Mouse (Mus musculus) midbrain, embryonic 11.5 days (tissue): Measurements from ENCODE around the gene Actr3b. TPM values are rescaled to one million over a fixed set of nuclear protein-coding genes. Genes with fewer than 3 reads are reported as not detected.
"Not testable (repeated sequence)": the region's sequence is repeated elsewhere in the genome, so short reads cannot be mapped to it uniquely, and the experiment has no call there.

Source experiments
- ATAC-seq: fragments of 200-750 bp; cut with Nextera tagmentation; 2 replicates; pipeline ENCODE4 v1.8.0; 2017; ENCODE audit warnings: moderate TSS enrichment, moderate library complexity; ENCODE audit not compliant: low FRiP score
- DNase-seq: peaks from one replicate; pipeline ENCODE4 v3.0.0; 2015; ENCODE audit warnings: low spot score; ENCODE audit errors: missing footprints
- H3K27ac ChIP-seq: fragments of 300-500 bp; sonication (generic); 2 replicates; pipeline ENCODE4 v1.5.1; 2014; ENCODE audit warnings: low read depth, low read length
- H3K27me3 ChIP-seq: fragments of 300-500 bp; sonication (generic); 2 replicates; pipeline ENCODE4 v1.6.1; 2014; ENCODE audit warnings: mild to moderate bottlenecking, low read length, moderate library complexity, mixed read lengths; ENCODE audit not compliant: control insufficient read depth, insufficient read depth
- H3K36me3 ChIP-seq: fragments of 300-500 bp; sonication (generic); 2 replicates; pipeline ENCODE4 v1.6.1; 2014; ENCODE audit warnings: mild to moderate bottlenecking, low read length, moderate library complexity, mixed read lengths; ENCODE audit not compliant: control insufficient read depth, insufficient read depth
- H3K4me1 ChIP-seq: fragments of 300-500 bp; sonication (generic); 2 replicates; pipeline ENCODE4 v1.6.1; 2014; ENCODE audit warnings: low read length; ENCODE audit not compliant: control insufficient read depth, insufficient read depth
- H3K4me2 ChIP-seq: fragments of 300-500 bp; sonication (generic); 2 replicates; pipeline ENCODE4 v1.6.1; 2014; ENCODE audit warnings: mild to moderate bottlenecking, moderate library complexity
- H3K4me3 ChIP-seq: fragments of 300-500 bp; sonication (generic); 2 replicates; pipeline ENCODE4 v1.5.1; 2014; ENCODE audit warnings: low read depth, low read length
- H3K9ac ChIP-seq: fragments of 300-500 bp; sonication (generic); 2 replicates; pipeline ENCODE4 v1.6.1; 2014; ENCODE audit warnings: low read length
- H3K9me3 ChIP-seq: fragments of 300-500 bp; sonication (generic); 2 replicates; pipeline ENCODE4 v1.6.1; 2016; ENCODE audit warnings: low read length; ENCODE audit not compliant: control insufficient read depth
- WGBS: fragments of 180-500 bp; shearing (Covaris S2); extraction: QIAGEN DNeasy Blood & Tissue Kit; methylation state at CpG from one replicate; pipeline ENCODE4 v1.1.7; 2014; 5-methylcytosine and 5-hydroxymethylcytosine counted together
- polyA plus RNA-seq: library from polyadenylated mRNA; unstranded; fragments of >200 nt; fragmentation: Nextera tagmentation; extraction: Ambion mirVana; gene quantifications from 2 replicates; pipeline ENCODE4 v1.2.1, GENCODE M21; 2014

The Actr3b gene
- polyA plus RNA-seq = 7.4 and 7.8 TPM in 2 replicates

GRCm38 (mm10) chr5:25759460-25760409 lies at the start of gene Actr3b:
Gene Actr3b, plus strand, starts transcription at chr5:25759997.
- H3K4me2 ChIP-seq = peak within 1 kb of the TSS; percentile 93
- H3K27ac ChIP-seq = no peak within 1 kb of the TSS
- no peaks in the 10 kb centered on the region for H3K36me3 ChIP-seq
- H3K9ac ChIP-seq = peak within 1 kb of the TSS; percentile 77
- H3K9me3 ChIP-seq = no peaks in the 10 kb centered on the region
- no peaks in the 10 kb centered on the region; the same call in 1 of the 2 replicates for H3K27me3 ChIP-seq
- DNase-seq (peak; percentile 97), ATAC-seq (peak; percentile 99)
- H3K4me3 ChIP-seq = peak within 1 kb of the TSS; percentile 70
- H3K4me1 ChIP-seq = no peaks in the 10 kb centered on the region
- 3% methylated on average over 45 of the region's 45 CpGs for WGBS

- H3K36me3 ChIP-seq, DNase-seq, H3K4me1 ChIP-seq, H3K27ac ChIP-seq, H3K4me2 ChIP-seq, H3K9ac ChIP-seq, ATAC-seq, H3K4me3 ChIP-seq, H3K27me3 ChIP-seq, H3K9me3 ChIP-seq: not testable (repeated sequence)
- 94% methylated on average over 4 of the region's 4 CpGs for WGBS
Observed at GRCm38 (mm10) chr5:25713001-25713706, 46.6 kb upstream of the Actr3b start.

GRCm38 (mm10) chr5:25719390-25719789 lies 40.4 kb upstream of the Actr3b start:
- Histone ChIP-seq H3K4me3 (no peak overlapping the region), H3K9ac (no peak overlapping the region), H3K9me3 (no peaks in the 10 kb centered on the region), H3K27me3 (no peaks in the 10 kb centered on the region), H3K4me1 (no peaks in the 10 kb centered on the region), H3K4me2 (no peak overlapping the region), H3K36me3 (no peaks in the 10 kb centered on the region), H3K27ac (no peak overlapping the region)
- no peak for ATAC-seq
- no peak for DNase-seq
- 84% methylated on average over 4 of the region's 4 CpGs for WGBS

- Histone ChIP-seq H3K36me3 (no peaks in the 10 kb centered on the region), H3K27me3 (no peaks in the 10 kb centered on the region), H3K9ac (no peak overlapping the region), H3K9me3 (no peaks in the 10 kb centered on the region), H3K4me2 (no peak overlapping the region), H3K4me1 (no peaks in the 10 kb centered on the region), H3K4me3 (no peak overlapping the region), H3K27ac (no peak overlapping the region)
- DNase-seq (peak; percentile 84), ATAC-seq (no peak)
- 74% methylated on average over 2 of the region's 2 CpGs for WGBS
Observed at GRCm38 (mm10) chr5:25723016-25723415, 36.8 kb upstream of the Actr3b start.

GRCm38 (mm10) chr5:25724134-25724675 lies 35.6 kb upstream of the Actr3b start:
- Histone ChIP-seq H3K9me3 (no peaks in the 10 kb centered on the region), H3K27me3 (no peaks in the 10 kb centered on the region), H3K4me2 (no peak overlapping the region), H3K36me3 (no peaks in the 10 kb centered on the region), H3K9ac (no peak overlapping the region), H3K4me3 (no peak overlapping the region), H3K27ac (no peak overlapping the region), H3K4me1 (no peaks in the 10 kb centered on the region)
- DNase-seq (no peak), ATAC-seq (no peak)
- WGBS = 36% methylated on average over 1 of the region's 1 CpGs

- H3K4me3 ChIP-seq = no peak overlapping the region
- no peak overlapping the region for H3K4me2 ChIP-seq
- no peaks in the 10 kb centered on the region for H3K4me1 ChIP-seq
- H3K27me3 ChIP-seq = no peaks in the 10 kb centered on the region
- no peak overlapping the region for H3K9ac ChIP-seq
- H3K9me3 ChIP-seq = no peaks in the 10 kb centered on the region
- WGBS = 19% methylated on average over 1 of the region's 1 CpGs
- ATAC-seq = no peak
- no peak for DNase-seq
- no peak overlapping the region for H3K27ac ChIP-seq
- H3K36me3 ChIP-seq = no peaks in the 10 kb centered on the region
Observed at GRCm38 (mm10) chr5:25734318-25734717, 25.5 kb upstream of the Actr3b start.

- Histone ChIP-seq H3K4me2 (no peak overlapping the region), H3K27me3 (no peaks in the 10 kb centered on the region), H3K36me3 (no peaks in the 10 kb centered on the region), H3K4me1 (no peaks in the 10 kb centered on the region), H3K9me3 (no peaks in the 10 kb centered on the region), H3K4me3 (no peak overlapping the region), H3K27ac (no peak overlapping the region), H3K9ac (no peak overlapping the region)
- 71% methylated on average over 2 of the region's 2 CpGs for WGBS
- DNase-seq = no peak
- no peak for ATAC-seq
Observed at GRCm38 (mm10) chr5:25735861-25736260, 23.9 kb upstream of the Actr3b start.

GRCm38 (mm10) chr5:25738448-25738847 lies 21.3 kb upstream of the Actr3b start:
- no peak overlapping the region for H3K9ac ChIP-seq
- 73% methylated on average over 3 of the region's 3 CpGs for WGBS
- no peaks in the 10 kb centered on the region for H3K4me1 ChIP-seq
- no peaks in the 10 kb centered on the region for H3K9me3 ChIP-seq
- no peak for DNase-seq
- no peak for ATAC-seq
- no peak overlapping the region for H3K4me2 ChIP-seq
- H3K36me3 ChIP-seq = no peaks in the 10 kb centered on the region
- H3K27me3 ChIP-seq = no peaks in the 10 kb centered on the region
- H3K27ac ChIP-seq = no peak overlapping the region
- no peak overlapping the region for H3K4me3 ChIP-seq

- H3K36me3 ChIP-seq, H3K9ac ChIP-seq, H3K9me3 ChIP-seq, H3K27me3 ChIP-seq, H3K4me1 ChIP-seq, ATAC-seq, H3K4me3 ChIP-seq, H3K4me2 ChIP-seq, H3K27ac ChIP-seq, DNase-seq: not testable (repeated sequence)
- WGBS = 87% methylated on average over 1 of the region's 1 CpGs
Observed at GRCm38 (mm10) chr5:25738902-25739301, 20.9 kb upstream of the Actr3b start.
